Mouse (Mus musculus) spleen, adult 2 months (tissue): ENCODE results near the gene Gfpt2. TPM values are rescaled to one million over a fixed set of nuclear protein-coding genes. Genes with fewer than 3 reads are reported as not detected.

ENCODE experiments used
- DNase-seq, 2 experiments: peaks; one replicate each; pipeline versions ENCODE4 v3.0.0 to v3.0.0-alpha.2; 2012 to 2021; ENCODE audit warnings: low spot score in 2 of 2, low read depth in 1 of 2
- H3K27ac ChIP-seq: fragments of 200-500 bp; 2 replicates; pipeline ENCODE4 v1.5.1; 2012; ENCODE audit warnings: low read length, inconsistent platforms; ENCODE audit not compliant: insufficient read depth
- H3K27me3 ChIP-seq: fragments of 200-500 bp; 2 replicates; pipeline ENCODE4 v1.6.1; 2012; ENCODE audit warnings: mild to moderate bottlenecking, moderate library complexity, low read length, inconsistent platforms; ENCODE audit not compliant: control insufficient read depth, insufficient read depth
- H3K36me3 ChIP-seq: fragments of 200-500 bp; 2 replicates; pipeline ENCODE4 v1.6.1; 2012; ENCODE audit warnings: mild to moderate bottlenecking, low read length, inconsistent platforms; ENCODE audit not compliant: control insufficient read depth, insufficient read depth
- H3K4me1 ChIP-seq: fragments of 200-500 bp; 2 replicates; pipeline ENCODE4 v1.6.1; 2011; ENCODE audit warnings: inconsistent platforms; ENCODE audit not compliant: control insufficient read depth, insufficient read depth, insufficient read length
- H3K4me3 ChIP-seq: fragments of 200-500 bp; 2 replicates; pipeline ENCODE4 v1.5.1; 2011; ENCODE audit warnings: mild to moderate bottlenecking, inconsistent platforms; ENCODE audit not compliant: insufficient read depth, insufficient read length; ENCODE audit errors: extremely low read depth
- CTCF ChIP-seq: fragments of 200-500 bp; IDR thresholded peaks from 2 replicates; pipeline ENCODE4 v1.5.1; 2011; ENCODE audit warnings: mild to moderate bottlenecking, inconsistent platforms; ENCODE audit not compliant: insufficient read depth, insufficient read length, insufficient replicate concordance; ENCODE audit errors: extremely low read depth
- POLR2A ChIP-seq: fragments of 200-500 bp; IDR thresholded peaks from 2 replicates; pipeline ENCODE4 v1.6.1; 2011; ENCODE audit warnings: low read depth, low read length, inconsistent platforms
- WGBS: fragments of 180-500 bp; shearing (Covaris S2); methylation state at CpG from one replicate; pipeline ENCODE4 v1.1.7; 2018; 5-methylcytosine and 5-hydroxymethylcytosine counted together
- polyA plus RNA-seq: library from polyadenylated mRNA; depleted of rRNA; stranded (reverse); fragments of >200 nt; gene quantifications from 2 replicates; pipeline ENCODE4 v1.2.3, GENCODE M21; 2012

Gene Gfpt2
- polyA plus RNA-seq, 1 experiment: 0.56 TPM

DNA sequence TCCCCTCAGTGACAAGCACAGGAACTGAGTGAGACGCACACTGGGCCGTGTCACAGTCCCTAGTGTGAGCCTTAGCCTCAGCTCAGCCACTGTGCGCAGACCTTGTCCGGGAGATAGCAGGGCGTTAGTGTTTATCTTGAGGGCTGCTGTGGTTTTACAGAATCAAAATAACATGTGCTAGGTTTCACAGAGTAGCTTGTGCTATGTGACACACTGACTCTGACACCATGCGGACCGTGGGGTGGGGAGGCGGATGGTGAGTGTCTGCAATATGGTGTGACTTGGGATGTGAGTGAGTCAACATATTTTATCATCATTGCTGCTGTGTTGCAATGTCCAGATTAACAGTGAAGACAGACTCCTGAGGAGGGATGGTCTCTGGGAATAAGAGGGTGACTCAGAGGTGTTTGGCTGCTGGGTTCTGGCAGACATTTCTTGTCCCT is 17.1 kb downstream of the Gfpt2 start:
- no peaks in the 10 kb centered on the region for H3K36me3 ChIP-seq
- 65% methylated on average over 8 of the region's 8 CpGs for WGBS
- no peak overlapping the region for H3K27ac ChIP-seq
- H3K27me3 ChIP-seq: no peaks in the 10 kb centered on the region
- peaks cover 3% of the 10 kb centered on the region; the same call in 1 of the 2 replicates for H3K4me1 ChIP-seq
- no peak overlapping the region for H3K4me3 ChIP-seq
- no peak for DNase-seq
- TF ChIP-seq CTCF (no peak), POLR2A (no peak)

DNA sequence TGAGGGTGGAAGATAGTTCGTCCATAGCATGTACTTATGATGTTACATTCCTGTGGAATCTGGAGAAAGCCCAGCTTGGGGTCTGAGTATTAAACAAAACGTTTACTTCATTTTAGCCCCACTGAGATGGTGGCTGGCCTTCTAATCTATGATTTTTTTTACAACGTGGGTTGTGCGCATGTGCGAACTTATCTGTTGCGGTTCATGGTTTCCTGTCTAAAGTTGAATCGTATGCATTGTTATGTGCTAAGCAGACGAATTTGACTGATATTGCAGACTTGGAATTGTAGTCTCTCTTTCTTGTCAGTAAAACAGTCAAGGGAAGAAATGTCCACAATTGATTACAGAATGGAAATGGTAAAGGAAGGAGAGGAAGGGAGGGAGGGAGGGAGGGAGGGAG is 17.9 kb downstream of the Gfpt2 start:
- H3K4me3 ChIP-seq: no peak overlapping the region
- H3K27ac ChIP-seq: no peak overlapping the region
- H3K4me1 ChIP-seq: peaks cover 3% of the 10 kb centered on the region; the same call in 1 of the 2 replicates
- H3K36me3 ChIP-seq: no peaks in the 10 kb centered on the region; the same call in 1 of the 2 replicates
- no peaks in the 10 kb centered on the region for H3K27me3 ChIP-seq
- 41% methylated on average over 8 of the region's 8 CpGs for WGBS
- DNase-seq: peak in 1 of 2 experiments; percentile 26
- TF ChIP-seq POLR2A (no peak), CTCF (no peak)

DNA sequence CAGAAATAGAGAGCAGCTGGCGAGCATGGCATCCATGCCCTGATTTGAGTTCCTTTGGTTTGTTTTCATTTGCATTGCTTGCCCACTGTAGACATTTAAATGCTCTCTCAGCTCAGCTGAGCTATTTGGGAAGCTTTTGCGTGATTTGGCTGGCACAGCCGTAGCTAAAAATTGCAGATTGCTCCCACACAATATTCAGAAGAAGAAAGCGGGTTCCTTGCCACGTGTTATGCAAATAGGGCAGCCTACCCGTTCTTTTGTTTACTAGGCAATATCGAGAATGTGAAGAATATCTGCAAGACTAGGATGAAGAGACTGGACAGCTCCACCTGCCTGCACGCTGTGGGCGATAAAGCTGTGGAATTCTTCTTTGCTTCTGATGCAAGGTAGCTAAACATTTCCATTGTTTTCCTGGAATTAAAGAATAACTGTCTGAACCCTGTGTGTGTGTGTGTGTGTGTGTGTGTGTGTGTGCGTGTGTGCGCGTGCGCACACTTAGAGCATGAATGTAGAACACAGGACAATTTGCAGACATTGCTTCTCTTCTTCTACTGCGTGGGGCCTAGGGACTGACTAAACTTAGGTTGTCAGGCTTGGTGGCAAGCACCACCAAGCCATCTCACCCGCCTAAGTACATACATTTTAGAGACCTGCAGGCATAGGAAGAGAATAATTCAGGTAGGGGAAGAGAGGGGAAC is 25.0 kb downstream of the Gfpt2 start:
- Histone ChIP-seq H3K36me3 (no peaks in the 10 kb centered on the region; the same call in 1 of the 2 replicates), H3K4me1 (no peaks in the 10 kb centered on the region), H3K27me3 (no peaks in the 10 kb centered on the region), H3K4me3 (no peak overlapping the region), H3K27ac (no peak overlapping the region)
- 90% methylated on average over 15 of the region's 15 CpGs for WGBS
- DNase-seq: no peak
- TF ChIP-seq CTCF (no peak), POLR2A (no peak)

DNA sequence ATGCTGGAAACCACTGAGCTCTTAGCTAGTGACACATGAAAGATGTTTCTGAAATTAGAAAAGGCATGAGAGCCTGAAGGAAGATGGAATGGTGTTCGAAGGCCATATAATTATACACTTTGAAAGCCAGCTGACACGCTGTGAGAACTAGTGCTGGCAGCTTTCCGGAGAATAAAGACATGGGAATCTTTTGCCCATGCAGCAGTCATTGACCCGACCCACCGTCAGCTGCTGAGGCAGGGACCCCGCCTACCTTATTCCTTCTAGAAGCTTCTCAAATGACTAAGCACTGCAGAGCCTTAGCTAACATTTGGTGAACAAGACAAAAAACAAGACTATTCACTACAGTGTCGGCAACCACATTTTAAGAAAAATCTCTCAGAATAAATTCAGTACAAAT is 25.7 kb downstream of the Gfpt2 start:
- Histone ChIP-seq H3K27me3 (no peaks in the 10 kb centered on the region), H3K27ac (no peak overlapping the region), H3K4me3 (no peak overlapping the region), H3K36me3 (no peaks in the 10 kb centered on the region; the same call in 1 of the 2 replicates), H3K4me1 (no peaks in the 10 kb centered on the region)
- WGBS: 88% methylated on average over 7 of the region's 7 CpGs
- TF ChIP-seq CTCF: no peak
- no peak for TF ChIP-seq POLR2A
- no peak for DNase-seq

DNA sequence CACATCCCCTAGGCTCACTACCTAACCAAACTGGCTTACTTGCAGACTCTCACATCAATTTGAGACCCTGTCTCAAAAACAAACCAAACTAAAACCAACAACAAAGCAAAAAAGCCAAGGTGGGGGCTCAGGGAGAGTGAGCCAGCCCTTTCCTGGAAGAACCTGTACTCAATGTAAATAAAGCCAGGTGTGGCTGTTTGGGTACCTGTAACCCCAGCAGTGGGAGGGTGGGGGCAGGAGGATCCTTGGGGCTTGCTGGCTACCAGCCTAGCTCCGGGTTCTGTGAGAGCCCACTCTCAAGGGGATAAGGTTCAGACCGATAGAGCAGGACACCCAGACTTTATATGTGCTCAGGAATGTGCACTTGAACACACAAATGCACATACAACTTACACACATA is 26.9 kb downstream of the Gfpt2 start:
- H3K4me1 ChIP-seq: no peaks in the 10 kb centered on the region
- H3K27ac ChIP-seq: no peak overlapping the region
- H3K4me3 ChIP-seq: no peak overlapping the region
- no peaks in the 10 kb centered on the region; the same call in 1 of the 2 replicates for H3K36me3 ChIP-seq
- DNase-seq: no peak
- no peak for TF ChIP-seq CTCF
- TF ChIP-seq POLR2A: no peak
- no peaks in the 10 kb centered on the region for H3K27me3 ChIP-seq
- 94% methylated on average over 2 of the region's 2 CpGs for WGBS

DNA sequence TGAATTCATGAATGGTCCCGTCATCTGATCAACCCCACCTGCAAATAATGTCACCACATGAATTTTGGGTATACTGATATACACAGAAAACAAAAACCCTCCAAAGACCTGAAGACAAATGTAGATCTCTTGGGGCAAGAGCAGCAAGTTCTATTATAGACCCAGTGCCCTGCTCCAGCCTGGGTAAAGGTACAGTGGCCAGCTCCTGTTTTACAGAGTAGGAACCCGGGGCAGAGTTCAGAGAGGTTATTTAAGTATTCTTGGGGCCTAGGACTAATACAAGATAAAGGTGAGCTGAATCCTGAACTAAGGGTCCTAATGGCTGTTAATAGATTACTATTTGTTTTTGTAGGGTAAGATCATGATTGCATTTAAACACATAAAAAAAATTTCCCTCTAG is 27.6 kb downstream of the Gfpt2 start:
- no peaks in the 10 kb centered on the region for H3K4me1 ChIP-seq
- TF ChIP-seq CTCF: no peak
- TF ChIP-seq POLR2A: no peak
- no peak overlapping the region for H3K4me3 ChIP-seq
- WGBS: 94% methylated on average over 2 of the region's 2 CpGs
- no peaks in the 10 kb centered on the region; the same call in 1 of the 2 replicates for H3K36me3 ChIP-seq
- H3K27ac ChIP-seq: no peak overlapping the region
- H3K27me3 ChIP-seq: no peaks in the 10 kb centered on the region
- DNase-seq: no peak

DNA sequence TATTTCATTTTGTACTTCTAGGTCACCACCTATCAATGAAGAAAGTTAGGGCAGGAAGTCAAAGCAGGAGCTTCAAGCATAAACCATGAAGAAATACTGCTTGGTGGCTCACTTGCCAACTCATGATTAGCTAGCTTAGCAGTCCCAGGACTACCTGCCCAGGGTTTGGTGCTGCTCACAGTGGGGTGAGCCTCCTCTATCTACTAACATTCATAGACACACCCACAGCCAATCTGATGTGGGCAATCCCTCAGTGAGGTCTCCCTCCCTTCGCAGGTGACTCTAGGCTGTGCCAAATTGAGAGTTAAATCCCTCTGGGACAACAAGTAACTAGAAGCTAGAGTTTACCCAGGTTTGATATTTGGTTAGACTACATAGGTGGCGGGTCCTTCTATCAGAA is 28.4 kb downstream of the Gfpt2 start:
- no peaks in the 10 kb centered on the region for H3K27me3 ChIP-seq
- DNase-seq: no peak
- H3K4me1 ChIP-seq: no peaks in the 10 kb centered on the region
- no peak overlapping the region for H3K27ac ChIP-seq
- WGBS: 80% methylated on average over 2 of the region's 2 CpGs
- no peak overlapping the region for H3K4me3 ChIP-seq
- TF ChIP-seq CTCF (no peak), POLR2A (no peak)
- H3K36me3 ChIP-seq: no peaks in the 10 kb centered on the region
